Mouse (Mus musculus) midbrain, embryonic 16.5 days (tissue): ENCODE measurements around the gene Gm9958. TPM values are rescaled to one million over a fixed set of nuclear protein-coding genes. Genes with fewer than 3 reads are reported as not detected.

Source experiments
- ATAC-seq: fragments of 200-750 bp; cut with Nextera tagmentation; 2 replicates; pipeline ENCODE4 v1.8.0; 2017; ENCODE audit warnings: moderate TSS enrichment
- H3K27ac ChIP-seq: fragments of 300-500 bp; sonication (generic); 2 replicates; pipeline ENCODE4 v1.5.1; 2014; ENCODE audit warnings: mild to moderate bottlenecking, low read length, mixed read lengths
- H3K27me3 ChIP-seq: fragments of 300-500 bp; sonication (generic); 2 replicates; pipeline ENCODE4 v1.6.1; 2014; ENCODE audit warnings: low read depth, low read length, mixed read lengths; ENCODE audit not compliant: control insufficient read depth, insufficient read depth
- H3K36me3 ChIP-seq: fragments of 300-500 bp; sonication (generic); 2 replicates; pipeline ENCODE4 v1.6.1; 2014; ENCODE audit warnings: mild to moderate bottlenecking, low read length, moderate library complexity, mixed read lengths; ENCODE audit not compliant: control insufficient read depth, insufficient read depth
- H3K4me1 ChIP-seq: fragments of 300-500 bp; sonication (generic); 2 replicates; pipeline ENCODE4 v1.6.1; 2014; ENCODE audit warnings: mild to moderate bottlenecking, low read length, mixed read lengths; ENCODE audit not compliant: control insufficient read depth, insufficient read depth
- H3K4me2 ChIP-seq: fragments of 300-500 bp; sonication (generic); 2 replicates; pipeline ENCODE4 v1.6.1; 2014; ENCODE audit warnings: mild to moderate bottlenecking, low read length, mixed read lengths
- H3K4me3 ChIP-seq: fragments of 300-500 bp; sonication (generic); 2 replicates; pipeline ENCODE4 v1.5.1; 2014; ENCODE audit warnings: low read depth, mild to moderate bottlenecking, low read length, moderate library complexity, mixed read lengths
- H3K9ac ChIP-seq: fragments of 300-500 bp; sonication (generic); 2 replicates; pipeline ENCODE4 v1.6.1; 2014; ENCODE audit warnings: low read depth, low read length, mixed read lengths
- H3K9me3 ChIP-seq: fragments of 300-500 bp; sonication (generic); replicated peaks from 2 replicates; pipeline ENCODE4 v1.6.1; 2014; ENCODE audit warnings: mild to moderate bottlenecking, low read length, mixed read lengths; ENCODE audit not compliant: control insufficient read depth, poor library complexity, severe bottlenecking
- WGBS: fragments of 180-500 bp; shearing (Covaris S2); extraction: QIAGEN DNeasy Blood & Tissue Kit; methylation state at CpG from one replicate; pipeline ENCODE4 v1.1.7; 2014; 5-methylcytosine and 5-hydroxymethylcytosine counted together
- polyA plus RNA-seq: library from polyadenylated mRNA; unstranded; fragments of >200 nt; fragmentation: Nextera tagmentation; extraction: Ambion mirVana; gene quantifications from 2 replicates; pipeline ENCODE4 v1.2.1, GENCODE M21; 2015

Gene Gm9958
- polyA plus RNA-seq, 1 experiment from 2014 or later = 5.4 TPM

GRCm38 (mm10) chr5:90383080-90383479, 16.1 kb downstream of the Gm9958 start:
- no peak overlapping the region for H3K9ac ChIP-seq
- no peak overlapping the region for H3K27ac ChIP-seq
- H3K4me2 ChIP-seq = no peak overlapping the region
- WGBS = 64% methylated on average over 1 of the region's 1 CpGs
- H3K9me3 ChIP-seq = no peaks in the 10 kb centered on the region
- H3K4me3 ChIP-seq = no peak overlapping the region
- no peaks in the 10 kb centered on the region for H3K36me3 ChIP-seq
- ATAC-seq = no peak
- H3K27me3 ChIP-seq = no peaks in the 10 kb centered on the region
- no peaks in the 10 kb centered on the region for H3K4me1 ChIP-seq

GRCm38 (mm10) chr5:90393764-90394163, 26.8 kb downstream of the Gm9958 start:
- Histone ChIP-seq H3K36me3 (no peaks in the 10 kb centered on the region), H3K9ac (no peak overlapping the region), H3K4me1 (no peaks in the 10 kb centered on the region), H3K4me3 (no peak overlapping the region), H3K27ac (no peak overlapping the region), H3K4me2 (no peak overlapping the region), H3K27me3 (no peaks in the 10 kb centered on the region), H3K9me3 (no peaks in the 10 kb centered on the region)
- no peak for ATAC-seq
- 73% methylated on average over 5 of the region's 5 CpGs for WGBS

- Histone ChIP-seq H3K27ac (no peak overlapping the region), H3K4me3 (no peak overlapping the region), H3K9me3 (no peaks in the 10 kb centered on the region), H3K4me2 (no peak overlapping the region), H3K36me3 (no peaks in the 10 kb centered on the region), H3K9ac (no peak overlapping the region), H3K4me1 (no peaks in the 10 kb centered on the region), H3K27me3 (no peaks in the 10 kb centered on the region)
- 81% methylated on average over 4 of the region's 4 CpGs for whole genome bisulfite sequencing
- ATAC-seq = no peak
Observed at GRCm38 (mm10) chr5:90394322-90394721, 27.3 kb downstream of the Gm9958 start.

- H3K4me3 ChIP-seq = no peak overlapping the region
- no peaks in the 10 kb centered on the region for H3K27me3 ChIP-seq
- no peak for ATAC-seq
- no peak overlapping the region for H3K4me2 ChIP-seq
- no peaks in the 10 kb centered on the region for H3K36me3 ChIP-seq
- H3K27ac ChIP-seq = no peak overlapping the region
- 93% methylated on average over 4 of the region's 4 CpGs for WGBS
- no peaks in the 10 kb centered on the region for H3K4me1 ChIP-seq
- no peak overlapping the region for H3K9ac ChIP-seq
- H3K9me3 ChIP-seq = no peaks in the 10 kb centered on the region
Observed at GRCm38 (mm10) chr5:90396817-90397216, 29.8 kb downstream of the Gm9958 start.

- no peak for ATAC-seq
- Histone ChIP-seq H3K27ac (no peak overlapping the region), H3K9me3 (no peaks in the 10 kb centered on the region), H3K9ac (no peak overlapping the region), H3K4me2 (no peak overlapping the region), H3K36me3 (no peaks in the 10 kb centered on the region), H3K4me1 (no peaks in the 10 kb centered on the region), H3K4me3 (no peak overlapping the region), H3K27me3 (no peaks in the 10 kb centered on the region)
- 88% methylated on average over 4 of the region's 4 CpGs for WGBS
Observed at GRCm38 (mm10) chr5:90405210-90405609, 38.2 kb downstream of the Gm9958 start.

GRCm38 (mm10) chr5:90414142-90414924, 47.3 kb downstream of the Gm9958 start:
- no peak overlapping the region for H3K4me3 ChIP-seq
- H3K36me3 ChIP-seq = no peaks in the 10 kb centered on the region
- H3K4me1 ChIP-seq = no peaks in the 10 kb centered on the region
- no peak overlapping the region for H3K9ac ChIP-seq
- no peak overlapping the region for H3K27ac ChIP-seq
- 86% methylated on average over 8 of the region's 8 CpGs for WGBS
- ATAC-seq = no peak
- H3K9me3 ChIP-seq = no peaks in the 10 kb centered on the region
- H3K27me3 ChIP-seq = no peaks in the 10 kb centered on the region
- H3K4me2 ChIP-seq = no peak overlapping the region

GRCm38 (mm10) chr5:90414925-90415295, 47.9 kb downstream of the Gm9958 start:
- H3K36me3 ChIP-seq = no peaks in the 10 kb centered on the region
- no peak overlapping the region for H3K4me3 ChIP-seq
- H3K9ac ChIP-seq = no peak overlapping the region
- no peaks in the 10 kb centered on the region for H3K9me3 ChIP-seq
- no peak overlapping the region for H3K27ac ChIP-seq
- WGBS = 51% methylated on average over 6 of the region's 6 CpGs
- H3K4me1 ChIP-seq = no peaks in the 10 kb centered on the region
- no peak overlapping the region for H3K4me2 ChIP-seq
- no peak for ATAC-seq
- no peaks in the 10 kb centered on the region for H3K27me3 ChIP-seq

Other genes with a start within 250 kb of the Gm9958 start
- gene Cox18, start 143.2 kb upstream of the Gm9958 start, polyA plus RNA-seq = 36.8 and 41.8 TPM in 2 replicates
- gene Ankrd17, start 627 bp upstream of the Gm9958 start, polyA plus RNA-seq = 28.4 and 33.1 TPM in 2 replicates
- not detected in 2 replicates for gene Alb, start 93.7 kb downstream of the Gm9958 start, polyA plus RNA-seq
- 0.24 TPM in 1 of 2 replicates, not detected in the other for gene Afp, start 123.5 kb downstream of the Gm9958 start, polyA plus RNA-seq
- gene Afm, start 151.7 kb downstream of the Gm9958 start, polyA plus RNA-seq = not detected in 2 replicates
- gene 5830473C10Rik, start 193.9 kb downstream of the Gm9958 start, polyA plus RNA-seq = 0.15 TPM in 1 of 2 replicates, not detected in the other